Mouse (Mus musculus) cortical plate, adult 2 months (tissue): ENCODE measurements at regions not wholly inside any gene's neighbourhood (a gene's known extent, or its start where the extent isn't known, plus 50 kb on each side); places are given as distances from the start of the nearest gene placed in this dataset.

Experiments used
- CTCF ChIP-seq: fragments of 200-500 bp; IDR thresholded peaks from 2 replicates; pipeline ENCODE4 v1.5.1; 2011; ENCODE audit warnings: mild to moderate bottlenecking, control low read depth, low read length; ENCODE audit not compliant: insufficient read depth; ENCODE audit errors: extremely low read depth
- POLR2A ChIP-seq: fragments of 200-500 bp; IDR thresholded peaks from 2 replicates; pipeline ENCODE4 v1.6.1; 2011; ENCODE audit warnings: mild to moderate bottlenecking, low read length, control low read depth; ENCODE audit not compliant: insufficient read depth; ENCODE audit errors: extremely low read depth

DNA sequence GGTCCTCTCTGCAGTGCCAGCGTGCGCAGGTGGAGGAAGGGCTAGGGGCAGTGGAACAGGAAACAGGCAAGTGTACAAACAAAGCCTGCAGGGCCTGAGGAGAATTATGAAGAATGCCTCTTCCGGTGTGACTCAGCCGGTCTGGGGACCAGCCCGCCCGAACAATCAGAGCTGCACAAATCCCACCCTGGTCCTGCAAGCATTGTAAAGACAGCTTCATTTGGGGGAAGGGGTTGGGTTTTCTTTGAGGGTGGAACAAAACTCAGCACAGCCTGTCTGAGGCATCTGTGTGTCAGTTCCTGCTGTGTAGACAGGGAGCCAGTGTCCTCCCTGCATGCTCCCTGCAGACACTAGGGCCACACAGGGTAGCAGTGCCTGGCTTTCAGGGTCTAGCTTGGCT, 117.9 kb downstream of the Gadd45g start:
- TF ChIP-seq CTCF: no peak
- TF ChIP-seq POLR2A: no peak
